Mouse (Mus musculus) adrenal gland, adult 8-10 months (tissue): ENCODE results near the gene Sytl1. TPM values are rescaled to one million over a fixed set of nuclear protein-coding genes. Genes with fewer than 3 reads are reported as not detected.

Experiments used
- DNase-seq: peaks from one replicate; pipeline ENCODE4 v3.0.0; 2022
- total RNA-seq, 4 experiments: library from RNA; stranded (reverse); gene quantifications; 2 replicates each; pipeline ENCODE4 v1.2.4; 2022

Gene Sytl1
- total RNA-seq, 4 experiments from 2014 or later = 0.92 to 2.0 (median 1.1) TPM

DNA sequence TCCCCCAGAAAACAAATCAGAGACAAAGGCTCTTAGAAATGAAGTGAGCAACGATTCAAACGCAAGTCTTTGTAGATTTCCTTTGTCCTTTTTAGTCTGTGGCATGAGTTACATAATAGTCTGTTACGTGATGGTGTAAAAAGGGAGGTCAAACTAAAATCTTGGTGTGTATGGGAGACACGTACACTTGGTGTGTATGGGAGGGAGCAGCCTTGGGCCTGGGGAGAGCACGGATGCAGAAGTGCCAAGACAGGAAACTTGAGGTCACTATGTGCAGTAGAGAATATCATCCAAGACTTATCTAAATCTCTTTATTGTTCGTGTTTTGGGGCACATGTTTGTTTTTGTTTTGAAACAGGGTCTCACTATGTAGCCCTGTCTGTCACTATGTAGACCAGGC lies 15.2 kb upstream of the Sytl1 start:
- no peak for DNase-seq

DNA sequence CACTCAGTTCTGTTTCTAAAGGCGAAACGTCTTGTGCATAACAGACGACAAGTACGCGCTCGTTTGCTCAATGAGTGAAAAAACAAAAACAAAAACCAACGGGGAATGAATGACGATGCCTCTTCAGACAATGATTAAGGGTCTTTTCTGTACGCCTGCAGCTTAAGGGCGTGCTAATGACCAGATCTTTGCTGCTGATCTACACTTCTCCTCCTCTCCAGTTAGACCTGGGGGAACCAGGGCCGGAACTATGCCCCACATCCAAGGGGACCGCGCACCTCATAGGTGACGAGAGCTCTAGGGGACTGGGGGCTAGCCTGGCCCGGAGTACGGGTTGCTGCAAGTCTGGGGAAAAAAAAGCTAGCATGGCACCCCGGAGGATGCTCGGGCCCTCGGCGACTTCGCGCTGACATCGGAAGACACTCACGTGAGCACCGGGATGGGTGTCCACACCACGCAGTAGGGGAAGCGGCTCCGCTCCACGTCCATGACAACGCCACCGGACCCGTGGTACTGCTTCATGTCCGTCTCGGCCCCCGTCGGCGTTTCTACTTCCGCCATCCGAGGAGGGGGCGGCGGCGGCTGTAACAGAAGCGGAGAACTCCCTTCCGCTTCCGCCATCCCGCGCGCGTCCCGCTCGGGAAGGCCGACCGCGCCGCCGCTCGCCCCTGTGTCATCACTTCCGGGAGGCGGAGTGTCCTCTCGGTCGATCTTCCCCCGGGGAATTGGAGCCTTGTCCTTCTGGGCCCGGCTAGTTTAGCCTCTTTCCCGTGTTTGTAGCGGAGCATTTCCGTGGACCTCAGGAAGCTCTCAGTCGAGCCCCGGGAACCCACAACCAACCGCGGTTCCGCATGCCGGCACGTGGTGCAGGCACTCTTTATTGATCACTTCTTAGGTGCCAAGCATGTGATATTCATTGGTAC lies 14.5 kb upstream of the Sytl1 start, which contains the start of gene Tmem222:
Tmem222 (minus strand) TSS at position 689 of the 923 bp plus-strand sequence.
- peak; percentile 95 for DNase-seq

- DNase-seq = no peak
Measured at GRCm38 (mm10) chr4:133270929-133271328, 8.0 kb upstream of the Sytl1 start.

DNA sequence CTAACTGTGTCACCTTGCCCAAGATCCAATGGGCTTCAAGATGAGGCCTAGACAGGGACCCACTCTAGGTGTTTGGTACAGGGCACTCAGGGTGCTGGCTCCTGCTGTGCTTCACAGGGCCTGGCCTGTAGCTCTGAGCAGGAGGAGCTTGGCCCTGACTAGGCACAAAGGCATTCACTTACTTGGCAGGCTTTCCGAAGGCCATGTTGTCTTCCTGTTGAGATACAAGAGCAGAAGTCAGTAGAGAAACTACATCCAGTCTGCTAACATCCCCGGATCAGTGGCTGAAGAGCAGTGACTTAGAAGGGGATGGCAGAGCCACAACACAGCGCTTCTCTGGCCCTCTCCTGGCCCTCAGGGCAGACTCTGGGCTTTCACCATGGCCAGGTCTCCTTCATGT lies 6.7 kb upstream of the Sytl1 start:
- peak; percentile 83 for DNase-seq

DNA sequence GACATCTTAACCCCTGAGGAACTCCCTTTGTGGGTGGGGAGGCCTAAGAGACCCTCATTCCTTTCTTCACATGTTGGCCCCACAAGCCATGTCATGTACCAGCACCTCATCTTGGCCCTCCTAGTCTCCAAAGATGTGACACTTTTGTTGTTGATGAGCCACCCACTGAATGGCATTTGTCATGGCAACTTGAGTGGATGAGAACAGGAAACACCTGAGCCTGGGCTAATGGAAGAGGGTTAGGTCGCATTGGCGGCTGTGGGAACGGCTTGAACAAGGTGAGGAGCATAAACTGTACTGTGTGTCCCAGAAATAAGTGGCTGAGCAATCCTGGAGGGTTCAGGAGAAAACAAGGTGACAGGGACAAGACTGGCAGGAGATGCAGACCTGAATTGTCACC lies 6.0 kb upstream of the Sytl1 start:
- no peak for DNase-seq

DNA sequence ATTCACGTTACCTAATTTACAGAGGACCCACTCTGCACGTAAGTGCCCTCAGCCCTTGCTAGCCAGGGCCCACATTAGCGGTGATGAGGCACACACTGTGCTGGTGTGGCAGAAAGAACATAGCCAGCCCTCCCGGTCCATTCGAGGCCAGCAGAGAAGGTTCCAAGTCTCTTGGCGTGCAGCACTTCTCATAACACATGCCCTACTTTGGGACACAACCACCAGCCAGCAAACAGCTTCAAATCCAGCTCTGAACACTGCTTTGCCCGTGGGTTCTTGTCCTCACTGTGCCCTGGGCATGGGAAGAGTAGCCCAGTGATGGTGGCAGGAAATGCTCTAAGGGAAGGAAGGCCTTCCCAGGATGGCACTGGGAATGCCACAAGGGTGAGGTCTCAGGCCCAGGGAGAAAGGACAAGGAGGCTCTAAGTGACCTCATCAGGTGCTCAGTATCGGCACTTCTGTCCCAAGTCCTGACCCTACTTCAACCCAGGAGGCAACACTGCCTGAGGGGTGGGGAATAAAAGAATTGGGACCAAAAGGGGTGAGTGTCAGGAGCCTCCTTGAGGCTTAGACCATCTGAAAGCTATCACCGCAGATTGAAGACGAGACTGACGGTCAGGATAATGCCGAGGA lies 3.5 kb upstream of the Sytl1 start:
- no peak for DNase-seq

DNA sequence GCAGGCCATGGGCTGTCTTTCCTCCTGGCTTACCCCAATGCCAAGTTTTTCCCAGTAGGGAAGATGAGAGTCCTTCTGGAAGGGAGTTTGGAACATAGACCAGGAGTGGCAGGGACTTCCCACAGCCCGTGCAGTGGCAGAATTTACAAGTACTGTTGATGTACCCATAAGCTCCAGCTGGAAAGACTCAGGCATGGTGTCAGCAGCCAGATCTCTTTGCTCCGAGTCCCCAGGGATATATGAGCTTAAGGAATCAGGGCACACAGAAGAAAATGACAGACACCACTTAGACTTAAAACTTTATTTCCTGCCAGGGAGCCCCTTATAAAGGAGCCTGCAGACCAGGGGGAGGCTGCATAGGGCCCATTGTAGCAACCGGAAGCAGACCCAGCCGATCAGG lies 2.8 kb upstream of the Sytl1 start:
- DNase-seq = no peak

GRCm38 (mm10) chr4:133265297-133265696 lies 2.4 kb upstream of the Sytl1 start:
- peak; percentile 69 for DNase-seq

DNA sequence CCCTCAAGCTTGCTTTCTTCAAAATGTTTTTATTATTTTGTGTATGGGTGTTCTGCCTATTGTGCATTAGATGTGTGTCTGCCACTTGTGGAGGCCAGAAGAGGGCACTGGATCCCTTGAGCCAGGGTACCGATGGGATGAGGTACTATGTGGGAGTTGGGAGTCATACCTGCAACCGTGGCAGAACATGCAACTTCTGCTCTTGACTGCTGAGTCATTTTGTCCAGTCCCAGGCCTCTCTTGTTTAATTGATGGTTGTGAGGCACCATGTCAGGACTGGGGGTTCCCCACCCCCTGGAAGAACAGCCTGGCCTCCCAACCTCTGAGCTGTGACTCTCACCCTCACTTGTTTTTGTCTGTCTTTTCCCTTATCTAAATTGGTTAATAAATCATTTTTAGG lies 1.6 kb upstream of the Sytl1 start:
- no peak for DNase-seq

GRCm38 (mm10) chr4:133263756-133264155 lies 843 bp upstream of the Sytl1 start:
- DNase-seq = no peak

DNA sequence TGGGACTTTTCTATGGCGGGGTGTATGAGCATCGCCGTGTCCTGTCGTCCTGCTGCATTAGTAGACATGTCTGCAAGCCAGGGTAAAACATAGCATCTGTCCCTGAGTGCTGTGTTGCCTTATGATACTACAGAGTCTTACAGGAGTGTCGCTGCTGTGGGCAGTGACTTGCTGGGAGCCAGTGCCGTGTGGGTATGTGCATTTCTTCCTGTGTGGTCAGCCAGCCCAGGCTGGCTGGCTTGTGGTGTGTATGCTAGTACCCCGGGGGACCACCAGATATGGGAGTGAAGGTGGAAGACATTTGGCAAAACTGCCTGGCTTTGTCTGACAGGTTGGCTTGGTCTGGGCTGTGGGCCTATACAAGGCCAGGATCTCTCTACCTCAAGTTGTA lies 543 bp downstream of the Sytl1 start:
- no peak for DNase-seq

- no peak for DNase-seq
Measured at GRCm38 (mm10) chr4:133261641-133262374, 1.1 kb downstream of the Sytl1 start.

DNA sequence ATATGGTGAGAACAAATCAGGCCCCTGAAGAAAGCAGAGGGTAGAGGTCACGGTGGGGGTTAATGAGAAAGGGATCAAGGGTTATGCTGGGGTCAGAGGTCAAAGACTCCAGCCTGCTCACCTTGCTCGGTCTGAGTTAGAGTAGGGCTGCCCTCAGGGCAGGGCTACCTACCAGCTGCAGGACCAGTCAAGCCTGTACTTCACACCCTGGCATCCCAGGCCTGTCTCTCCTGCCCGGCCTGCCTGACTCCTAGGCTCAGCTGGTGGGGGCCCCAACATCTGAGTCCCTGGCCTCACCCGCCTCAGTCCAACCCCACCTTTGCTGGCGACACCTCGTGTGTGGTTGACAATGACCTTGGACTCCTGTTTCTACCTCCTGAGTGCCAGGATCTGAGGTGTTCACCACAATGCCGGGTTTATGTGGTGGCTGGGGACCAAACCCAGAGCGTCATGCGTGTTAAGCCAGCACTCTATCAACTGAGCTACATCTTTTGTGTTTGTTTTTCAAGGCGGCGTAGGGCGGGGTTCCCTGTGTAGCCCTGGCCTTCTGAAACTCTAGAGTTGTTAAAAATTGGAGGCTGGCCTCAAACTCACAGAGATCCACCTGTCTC lies 5.0 kb downstream of the Sytl1 start:
- DNase-seq = no peak

DNA sequence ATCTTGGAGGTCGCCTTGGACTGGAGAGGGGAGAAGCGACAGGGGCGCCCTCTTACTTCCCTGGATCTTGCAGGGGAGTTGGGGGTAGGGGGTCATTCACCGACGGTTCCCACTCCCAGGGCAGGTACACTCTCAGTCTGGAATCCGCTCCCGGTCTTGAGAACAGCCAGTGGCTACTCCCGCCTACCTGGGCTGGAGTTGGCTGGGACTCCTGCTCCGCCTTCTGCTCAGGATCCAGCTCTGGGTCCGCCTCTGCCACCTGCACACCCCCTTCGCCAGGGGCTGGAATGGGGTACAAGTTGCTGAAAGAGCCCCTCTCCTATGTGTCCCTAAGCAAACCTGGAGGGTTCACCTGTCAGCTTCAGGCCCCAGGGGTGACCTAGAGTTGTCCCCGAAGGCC lies 5.7 kb downstream of the Sytl1 start:
- no peak for DNase-seq

DNA sequence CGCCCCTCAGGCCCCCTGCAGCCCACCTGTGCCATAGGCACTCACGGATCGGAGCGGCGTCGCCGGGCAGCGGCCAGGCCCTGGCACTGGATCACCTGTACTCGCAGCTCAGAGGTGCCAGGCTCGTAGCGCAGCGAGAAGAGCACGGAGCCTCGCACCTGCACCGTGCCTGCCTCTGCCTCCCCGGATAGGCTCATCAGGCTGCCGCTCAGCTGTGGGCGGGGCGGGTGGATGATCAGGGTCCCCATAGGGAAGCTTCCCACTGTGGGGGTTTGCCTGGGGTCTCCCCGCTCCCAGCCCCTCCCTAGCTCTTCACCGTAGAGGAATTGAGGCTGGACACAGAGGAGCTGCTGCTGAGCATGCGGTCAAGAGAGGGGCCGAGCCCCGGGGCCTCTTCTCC lies 6.1 kb downstream of the Sytl1 start:
- no peak for DNase-seq

DNA sequence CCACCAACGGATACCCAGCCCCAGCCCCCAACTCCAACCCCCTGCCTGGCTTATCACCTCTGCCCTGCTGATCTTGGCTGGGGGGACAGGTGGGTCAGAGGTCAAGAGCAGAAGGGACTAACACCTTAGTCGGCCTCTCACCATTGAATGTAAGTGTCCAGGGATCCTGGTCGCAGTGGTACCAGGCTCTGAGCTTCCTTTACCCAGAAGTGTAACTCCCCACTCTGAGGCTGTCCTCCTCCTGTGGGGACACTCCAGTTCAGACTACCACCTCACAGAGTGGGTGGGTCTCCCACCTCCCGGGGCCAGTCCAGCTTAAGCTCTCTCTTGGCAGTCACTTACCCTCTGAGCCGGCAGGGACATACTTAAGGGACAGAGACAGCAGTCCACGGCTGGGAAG lies 7.5 kb downstream of the Sytl1 start:
- DNase-seq = no peak

DNA sequence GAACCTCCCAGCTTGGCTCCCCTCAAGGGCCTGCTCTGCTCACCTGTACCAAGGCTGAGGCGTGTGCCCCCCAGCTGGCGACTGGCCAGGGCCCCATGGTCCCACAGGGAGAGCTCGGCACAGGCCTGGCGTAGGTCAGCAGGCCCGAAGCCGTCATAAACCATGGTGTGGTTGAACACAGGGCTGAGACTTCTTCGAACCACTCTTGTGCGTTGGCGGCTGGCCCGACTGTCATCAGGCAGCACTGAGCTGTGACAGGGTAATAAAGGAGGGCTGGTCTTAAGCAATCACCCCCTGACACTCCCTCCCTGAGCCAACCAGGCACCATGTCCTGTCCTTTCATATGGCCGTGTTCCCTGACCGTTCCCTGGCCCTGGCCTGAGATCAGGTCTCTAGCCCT lies 9.5 kb downstream of the Sytl1 start:
- DNase-seq = no peak

- DNase-seq = no peak
Measured at GRCm38 (mm10) chr4:133252089-133252488, 10.8 kb downstream of the Sytl1 start.

- no peak for DNase-seq
Measured at GRCm38 (mm10) chr4:133251214-133251613, 11.7 kb downstream of the Sytl1 start.

DNA sequence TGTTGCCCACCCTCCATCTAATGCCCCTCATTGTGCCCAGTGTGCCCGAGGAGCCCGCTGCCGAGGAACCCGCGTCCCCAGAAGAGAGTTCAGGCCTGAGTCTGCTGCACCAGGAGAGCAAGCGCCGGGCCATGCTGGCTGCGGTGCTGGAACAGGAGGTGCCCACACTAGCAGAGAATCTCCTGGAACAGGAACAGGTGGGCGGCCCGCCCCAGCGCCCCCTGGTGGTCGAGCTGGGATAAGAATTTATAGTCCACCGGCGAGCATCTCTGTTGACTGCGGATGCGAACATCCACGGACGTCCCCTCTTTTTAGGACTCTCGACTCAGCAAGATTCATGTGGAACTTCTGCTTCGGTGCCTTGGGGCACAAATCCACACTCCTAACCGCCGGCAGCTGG lies 12.3 kb downstream of the Sytl1 start:
- peak; percentile 53 for DNase-seq

GRCm38 (mm10) chr4:133247806-133248449 lies 15.0 kb downstream of the Sytl1 start:
- no peak for DNase-seq

DNA sequence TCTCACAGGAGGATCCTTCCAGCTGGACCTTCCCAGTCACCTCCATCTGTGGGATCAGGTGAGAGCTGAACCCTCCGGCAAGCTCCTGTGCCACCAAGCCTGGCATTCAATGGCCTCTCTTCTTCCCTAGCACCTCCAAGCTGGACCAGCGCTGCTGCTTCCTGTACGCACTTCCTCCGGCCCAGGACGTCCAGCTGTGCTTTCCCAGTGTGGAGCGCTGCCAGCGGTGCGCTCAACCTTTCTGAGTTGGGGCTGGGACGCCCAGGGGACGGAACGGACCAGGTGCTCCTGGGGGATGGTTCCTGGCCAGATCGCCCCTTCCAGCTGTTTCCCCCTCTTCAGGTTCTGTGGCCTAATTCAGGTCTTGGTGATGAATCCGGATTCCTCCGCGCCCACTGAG lies 15.8 kb downstream of the Sytl1 start:
- no peak for DNase-seq
